Mouse (Mus musculus): ENCODE data around the gene Atox1. TPM values are rescaled to one million over a fixed set of nuclear protein-coding genes. Genes with fewer than 3 reads are reported as not detected.
A peak's percentile ranks its signal among the peaks of the same experiment; 100 is the strongest.

Atox1 gene
- polyA plus RNA-seq, 1 experiment from 2014 or later, result 402 TPM

DNA sequence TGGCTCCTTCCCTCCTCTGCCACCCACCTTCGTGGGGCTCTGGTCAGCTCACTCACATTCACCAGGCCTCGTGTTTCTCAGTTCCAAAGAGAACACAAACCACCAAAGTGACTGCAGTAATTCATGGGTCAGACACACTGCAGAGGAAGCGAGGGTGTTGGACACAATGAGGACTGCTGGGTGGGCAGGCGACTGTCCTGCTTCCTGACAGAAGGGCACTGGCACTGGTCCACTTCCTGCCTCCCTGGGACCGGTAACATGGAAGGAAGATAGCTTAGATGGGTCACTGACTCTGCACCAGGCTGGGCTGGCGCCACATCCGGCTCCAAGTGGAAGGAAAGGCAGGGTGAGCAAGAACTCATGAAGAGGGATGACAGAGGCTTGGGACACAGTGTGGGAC, 11.5 kb downstream of the Atox1 start:
- Histone ChIP-seq H3K36me3 (peaks cover 74% of the 10 kb centered on the region), H3K4me3 (replicated peaks) (no peak overlapping the region), H3K4me1 (peaks cover 14% of the 10 kb centered on the region), H3K9me3 (replicated peaks) (no peaks in the 10 kb centered on the region), H3K27me3 (no peaks in the 10 kb centered on the region), H3K4me2 (no peak overlapping the region), H3K9ac (no peak overlapping the region), H3K27ac (peak overlapping the region; percentile 61)
- whole genome bisulfite sequencing, result 39% methylated on average over 7 of the region's 7 CpGs
- ATAC-seq (replicated peaks; ENCODE audit: low FRiP score), result peak; percentile 42; the same call in 1 of the 2 replicates

DNA sequence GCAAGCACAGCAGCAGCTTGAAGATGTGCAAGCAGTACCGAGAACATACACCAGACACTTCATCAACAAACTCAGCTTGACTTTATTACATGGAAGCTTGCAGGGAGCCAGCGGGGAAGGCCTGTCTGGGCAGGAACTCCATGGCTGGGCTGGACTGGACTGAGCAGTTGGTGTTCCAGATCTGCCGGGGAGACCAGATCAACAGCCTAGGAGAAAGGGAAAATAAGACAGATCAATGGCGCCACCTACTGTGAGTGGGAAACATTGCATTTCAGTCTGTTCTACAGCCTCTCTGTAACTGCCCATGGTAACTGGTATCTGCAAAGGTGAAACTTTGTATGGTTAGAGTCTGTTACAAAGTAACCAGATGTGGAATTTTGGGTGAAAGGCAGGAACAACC, 14.5 kb downstream of the Atox1 start:
- H3K27ac ChIP-seq, result 0 out of 2 replicates have a peak overlapping the region, but pooled peaks have one; percentile 57
- no peaks in the 10 kb centered on the region for H3K9me3 ChIP-seq (replicated peaks)
- peaks cover 13% of the 10 kb centered on the region for H3K4me1 ChIP-seq
- no peak overlapping the region for H3K4me3 ChIP-seq (replicated peaks)
- peak; percentile 58 for ATAC-seq (replicated peaks; ENCODE audit: low FRiP score)
- no peak overlapping the region for H3K4me2 ChIP-seq
- WGBS, result 21% methylated on average over 4 of the region's 4 CpGs
- H3K9ac ChIP-seq, result no peak overlapping the region
- H3K27me3 ChIP-seq, result no peaks in the 10 kb centered on the region
- H3K36me3 ChIP-seq, result peaks cover 51% of the 10 kb centered on the region

DNA sequence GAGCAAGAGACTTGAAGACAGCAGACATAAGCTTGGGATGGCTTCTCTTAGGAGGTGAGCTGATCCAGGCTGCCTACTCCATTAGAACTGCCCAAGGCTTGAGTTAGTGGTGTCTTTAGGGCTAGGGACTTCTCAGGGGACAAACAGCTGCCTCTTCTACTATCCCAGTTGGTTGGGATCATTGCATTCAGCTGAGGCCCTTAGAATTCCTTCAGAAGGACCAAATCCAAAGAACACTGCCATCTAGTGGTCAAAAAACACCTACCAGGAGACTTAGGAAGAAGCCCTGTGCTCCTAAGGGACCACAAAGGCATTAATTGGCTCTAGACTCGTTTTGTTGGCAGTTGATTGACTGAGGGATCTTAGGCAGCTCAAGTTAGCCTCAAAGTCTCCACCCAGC, 16.3 kb downstream of the Atox1 start:
- Histone ChIP-seq H3K27me3 (no peaks in the 10 kb centered on the region), H3K27ac (no peak overlapping the region), H3K4me1 (peaks cover 13% of the 10 kb centered on the region), H3K9me3 (replicated peaks) (no peaks in the 10 kb centered on the region), H3K4me2 (no peak overlapping the region), H3K9ac (no peak overlapping the region), H3K4me3 (replicated peaks) (no peak overlapping the region), H3K36me3 (peaks cover 35% of the 10 kb centered on the region)
- 0% methylated on average over 1 of the region's 1 CpGs for WGBS
- no peak for ATAC-seq (replicated peaks; ENCODE audit: low FRiP score)

DNA sequence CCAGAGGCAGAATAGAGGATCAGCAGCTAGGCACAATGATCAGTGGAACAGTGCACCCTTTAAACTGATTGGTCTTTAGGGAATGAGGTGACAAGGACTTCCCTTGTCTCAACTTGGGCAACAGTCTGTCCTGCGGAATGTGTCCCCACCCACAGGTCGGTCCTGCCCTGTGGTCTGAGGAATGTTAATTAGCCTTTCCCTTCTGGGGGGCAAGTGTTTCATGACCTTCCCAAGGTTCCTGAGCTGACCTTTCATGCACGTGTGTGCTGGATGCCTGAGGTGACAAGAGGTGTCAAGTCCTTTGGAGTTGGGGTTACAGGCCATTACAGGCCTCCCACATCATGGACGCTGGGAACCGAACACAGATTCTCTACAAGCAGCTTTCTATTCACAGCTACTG, 21.3 kb downstream of the Atox1 start:
- peaks cover 7% of the 10 kb centered on the region; the same call in 1 of the 2 replicates for H3K4me1 ChIP-seq
- ATAC-seq (replicated peaks; ENCODE audit: low FRiP score), result no peak

DNA sequence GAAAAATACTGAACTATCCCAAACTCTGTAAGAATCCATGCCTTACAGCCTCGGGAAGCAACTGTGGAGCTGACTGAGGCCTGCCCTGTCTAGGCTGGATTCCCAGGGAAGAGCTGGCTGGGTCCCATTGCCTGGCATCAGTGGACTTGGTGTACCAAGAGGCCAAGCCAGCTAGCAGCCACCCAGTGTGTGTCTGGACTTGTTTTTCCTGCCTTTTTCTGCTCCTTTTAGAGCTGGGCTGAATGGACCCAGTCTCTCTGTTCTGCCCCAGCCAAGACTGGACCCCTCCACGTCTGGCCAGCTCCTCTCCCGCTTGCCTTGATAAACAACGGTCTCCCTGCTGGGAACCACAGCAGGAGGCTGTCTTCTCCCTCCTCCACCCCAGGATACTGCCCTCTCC, 23.0 kb downstream of the Atox1 start:
- no peaks in the 10 kb centered on the region for H3K27me3 ChIP-seq
- WGBS, result 38% methylated on average over 4 of the region's 4 CpGs
- no peak overlapping the region for H3K4me3 ChIP-seq (replicated peaks)
- no peaks in the 10 kb centered on the region for H3K9me3 ChIP-seq (replicated peaks)
- no peak overlapping the region for H3K4me2 ChIP-seq
- H3K4me1 ChIP-seq, result 0 out of 2 replicates have a peak, but pooled peaks cover 4% of the 10 kb centered on the region
- H3K36me3 ChIP-seq, result no peaks in the 10 kb centered on the region
- no peak overlapping the region for H3K27ac ChIP-seq
- no peak overlapping the region for H3K9ac ChIP-seq
- ATAC-seq (replicated peaks; ENCODE audit: low FRiP score), result no peak

More for the DNA sequence above, 21.3 kb downstream of the Atox1 start:
- no peaks in the 10 kb centered on the region for H3K36me3 ChIP-seq
- whole genome bisulfite sequencing, result 51% methylated on average over 5 of the region's 5 CpGs
- no peak overlapping the region for H3K27ac ChIP-seq
- H3K9me3 ChIP-seq (replicated peaks), result no peaks in the 10 kb centered on the region
- no peaks in the 10 kb centered on the region for H3K27me3 ChIP-seq
- H3K4me2 ChIP-seq, result no peak overlapping the region
- H3K9ac ChIP-seq, result no peak overlapping the region
- no peak overlapping the region for H3K4me3 ChIP-seq (replicated peaks)

DNA sequence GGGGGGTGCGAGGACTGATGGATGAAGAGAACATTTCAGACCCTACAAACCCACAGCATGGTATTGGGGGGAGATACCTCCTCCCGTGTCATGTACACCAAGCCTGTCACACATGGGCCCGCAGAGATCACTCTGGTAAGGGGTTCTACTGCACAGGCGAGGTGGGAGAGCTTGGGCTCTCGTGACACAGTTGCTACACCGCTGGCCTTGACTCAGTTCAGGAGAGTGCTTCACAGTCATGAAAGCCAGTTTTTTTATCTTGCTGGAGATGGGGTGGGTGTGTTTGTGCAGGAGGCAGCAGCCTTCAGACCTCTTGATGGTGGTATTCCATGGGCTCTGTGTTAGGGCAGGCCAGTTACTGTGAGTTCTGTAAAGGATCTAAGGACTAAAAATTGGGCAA, 24.9 kb downstream of the Atox1 start:
- no peaks in the 10 kb centered on the region for H3K36me3 ChIP-seq
- no peak overlapping the region for H3K4me2 ChIP-seq
- H3K9ac ChIP-seq, result no peak overlapping the region
- WGBS, result 87% methylated on average over 6 of the region's 6 CpGs
- no peak for ATAC-seq (replicated peaks; ENCODE audit: low FRiP score)
- H3K4me3 ChIP-seq (replicated peaks), result no peak overlapping the region
- H3K9me3 ChIP-seq (replicated peaks), result no peaks in the 10 kb centered on the region
- H3K4me1 ChIP-seq, result 0 out of 2 replicates have a peak, but pooled peaks cover 8% of the 10 kb centered on the region
- no peaks in the 10 kb centered on the region for H3K27me3 ChIP-seq
- no peak overlapping the region for H3K27ac ChIP-seq

DNA sequence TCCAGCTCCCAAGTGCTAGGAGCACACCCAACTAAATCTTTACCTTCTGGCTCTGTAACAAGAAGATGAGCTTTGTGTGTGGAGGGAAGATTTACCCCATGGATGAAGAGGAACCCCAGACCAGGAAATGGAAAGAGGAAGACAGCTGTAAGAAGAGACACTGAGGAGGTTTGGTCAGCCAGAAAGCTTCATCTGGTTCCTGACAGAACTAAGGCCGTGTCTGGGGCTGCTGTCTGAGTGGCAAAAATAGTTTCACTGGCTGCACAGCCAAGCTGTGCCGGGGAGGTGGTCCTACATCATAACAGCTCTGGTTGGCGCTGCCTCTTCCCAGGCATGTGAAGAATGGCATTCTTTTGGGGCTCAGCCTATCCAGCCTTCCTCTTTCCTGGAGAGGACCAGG, 28.1 kb downstream of the Atox1 start:
- Histone ChIP-seq H3K9ac (no peak overlapping the region), H3K4me2 (no peak overlapping the region), H3K27ac (peak overlapping the region; percentile 42; the same call in 1 of the 2 replicates), H3K36me3 (no peaks in the 10 kb centered on the region), H3K9me3 (replicated peaks) (no peaks in the 10 kb centered on the region), H3K27me3 (no peaks in the 10 kb centered on the region), H3K4me1 (peaks cover 16% of the 10 kb centered on the region), H3K4me3 (replicated peaks) (no peak overlapping the region)
- 36% methylated on average over 3 of the region's 3 CpGs for WGBS
- ATAC-seq (replicated peaks; ENCODE audit: low FRiP score), result no peak

DNA sequence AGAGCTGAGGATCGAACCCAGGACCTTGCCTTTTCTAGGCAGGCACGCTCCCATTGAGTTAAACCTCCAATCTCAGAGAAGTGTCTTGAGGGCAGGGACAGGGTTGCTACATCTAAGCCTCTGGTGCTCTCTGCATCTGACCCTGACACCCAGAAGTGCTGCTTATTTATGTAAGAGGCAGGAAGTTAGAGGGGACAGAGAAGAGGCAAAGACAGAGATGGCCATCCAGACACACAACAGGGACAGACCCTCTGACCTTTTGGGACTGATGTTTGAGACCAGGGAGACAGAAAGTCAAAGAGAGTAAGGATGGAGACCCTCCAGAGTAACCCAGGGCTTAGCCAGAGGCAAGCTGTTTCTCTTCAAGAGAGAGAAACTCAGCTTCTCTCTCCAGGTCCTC, 31.1 kb downstream of the Atox1 start:
- H3K4me1 ChIP-seq, result peaks cover 35% of the 10 kb centered on the region
- no peak overlapping the region for H3K4me2 ChIP-seq
- no peak overlapping the region for H3K4me3 ChIP-seq (replicated peaks)
- WGBS, result 90% methylated on average over 2 of the region's 2 CpGs
- no peak overlapping the region for H3K27ac ChIP-seq
- H3K36me3 ChIP-seq, result no peaks in the 10 kb centered on the region
- H3K9ac ChIP-seq, result no peak overlapping the region
- no peaks in the 10 kb centered on the region for H3K9me3 ChIP-seq (replicated peaks)
- H3K27me3 ChIP-seq, result no peaks in the 10 kb centered on the region
- no peak for ATAC-seq (replicated peaks; ENCODE audit: low FRiP score)

DNA sequence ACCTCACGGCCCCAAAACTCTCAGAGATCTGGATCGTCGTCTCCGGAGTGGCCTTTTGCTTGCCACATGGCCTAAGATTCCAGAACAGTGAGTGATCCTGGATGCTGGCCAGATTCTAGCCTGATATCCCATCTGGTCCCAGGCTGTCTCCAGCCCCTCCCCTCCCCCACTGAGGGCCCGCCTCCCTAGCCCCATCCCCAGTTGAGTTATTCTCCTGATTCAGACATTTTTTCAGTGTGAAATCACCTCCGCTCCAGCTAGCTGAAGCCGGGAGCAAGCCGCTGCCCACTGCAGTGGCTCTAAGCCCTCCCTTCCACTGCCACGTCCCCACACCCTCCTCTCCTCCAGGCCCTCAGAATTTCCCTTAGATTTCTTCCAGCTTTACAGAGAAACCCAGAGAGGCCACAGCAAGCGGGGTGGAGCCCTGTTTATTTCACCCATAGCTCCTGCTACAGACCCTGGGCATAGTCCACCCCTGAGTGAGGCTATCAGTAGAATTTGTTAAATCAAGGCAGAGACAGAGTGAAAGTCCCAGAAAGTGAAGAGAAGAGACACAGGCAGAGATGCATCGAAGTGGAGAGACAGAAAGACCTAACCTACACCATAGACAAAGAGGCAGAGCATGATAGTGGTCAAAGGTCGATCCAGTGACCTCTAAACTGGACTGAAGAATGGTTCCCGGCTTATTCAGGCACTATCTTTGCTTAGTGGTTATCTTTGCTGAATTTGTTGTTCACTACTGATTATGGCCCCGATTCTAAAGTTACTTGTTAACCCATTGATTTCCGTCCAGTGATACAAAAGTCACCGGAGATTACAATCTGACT, 32.6 kb downstream of the Atox1 start:
- peak; percentile 92 for ATAC-seq (replicated peaks; ENCODE audit: low FRiP score)
- H3K4me1 ChIP-seq, result peaks cover 50% of the 10 kb centered on the region
- peak overlapping the region; percentile 96 for H3K27ac ChIP-seq
- H3K4me2 ChIP-seq, result peak overlapping the region; percentile 21; the same call in 1 of the 2 replicates
- no peak overlapping the region for H3K4me3 ChIP-seq (replicated peaks)
- 29% methylated on average over 16 of the region's 16 CpGs for WGBS
- no peaks in the 10 kb centered on the region for H3K27me3 ChIP-seq
- H3K9ac ChIP-seq, result peak overlapping the region; percentile 18; the same call in 1 of the 2 replicates
- no peaks in the 10 kb centered on the region for H3K9me3 ChIP-seq (replicated peaks)
- H3K36me3 ChIP-seq, result no peaks in the 10 kb centered on the region

DNA sequence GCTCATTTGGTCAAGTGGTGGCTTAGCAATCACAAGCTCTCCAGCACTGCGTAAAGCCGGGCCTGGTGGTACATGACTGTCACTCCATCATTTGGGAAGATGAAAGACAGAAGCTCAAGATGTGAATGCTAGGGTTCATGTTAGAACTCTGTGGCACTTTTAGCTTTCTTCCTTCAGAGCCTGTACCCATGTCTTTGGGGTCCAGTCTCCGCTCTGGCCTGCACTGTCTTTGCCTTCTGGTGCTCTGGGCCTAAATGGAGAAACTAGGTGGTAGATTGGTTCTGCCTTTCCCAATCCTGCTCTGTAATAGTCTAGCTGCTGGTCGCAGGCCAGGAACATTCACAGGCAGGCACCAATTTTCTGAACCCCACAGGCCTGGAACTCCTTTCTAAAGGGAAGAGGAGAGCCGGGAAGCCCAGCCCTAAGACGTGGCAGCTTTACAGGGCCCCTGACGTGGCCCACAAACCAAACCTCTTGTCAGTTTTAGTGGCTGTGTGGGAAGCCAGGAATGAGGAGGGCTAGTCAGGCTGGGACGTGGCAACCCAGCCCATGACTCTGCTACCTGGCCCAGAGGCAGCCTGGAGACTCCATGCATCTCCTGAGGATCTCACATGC, 36.2 kb downstream of the Atox1 start:
- 75% methylated on average over 8 of the region's 8 CpGs for WGBS
- Histone ChIP-seq H3K4me3 (replicated peaks) (no peak overlapping the region), H3K4me1 (peaks cover 68% of the 10 kb centered on the region), H3K36me3 (no peaks in the 10 kb centered on the region), H3K4me2 (no peak overlapping the region), H3K9me3 (replicated peaks) (no peaks in the 10 kb centered on the region), H3K27ac (no peak overlapping the region), H3K27me3 (no peaks in the 10 kb centered on the region), H3K9ac (no peak overlapping the region)
- no peak for ATAC-seq (replicated peaks; ENCODE audit: low FRiP score)

DNA sequence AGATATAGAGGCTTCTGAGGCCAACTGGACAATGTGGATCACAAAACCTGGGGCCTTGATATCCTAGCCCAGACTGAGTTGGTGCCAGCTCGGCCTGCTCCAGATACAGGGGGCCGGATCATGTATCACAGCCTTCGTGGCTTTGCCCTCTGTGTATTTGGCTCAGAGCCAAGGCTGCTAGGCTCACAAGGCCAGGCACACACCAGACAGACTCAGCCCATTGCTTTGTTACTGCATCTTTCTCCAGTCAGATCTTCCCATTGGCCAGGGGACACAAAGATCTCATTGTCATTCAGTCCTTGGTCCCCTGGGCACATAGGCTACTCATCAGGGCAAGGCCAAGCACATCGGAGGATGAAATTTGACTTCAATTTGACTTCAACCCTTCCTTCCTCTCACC, 37.3 kb downstream of the Atox1 start:
- no peak overlapping the region for H3K9ac ChIP-seq
- no peak for ATAC-seq (replicated peaks; ENCODE audit: low FRiP score)
- H3K27ac ChIP-seq, result peak overlapping the region; percentile 59
- no peaks in the 10 kb centered on the region for H3K9me3 ChIP-seq (replicated peaks)
- peaks cover 76% of the 10 kb centered on the region for H3K4me1 ChIP-seq
- H3K27me3 ChIP-seq, result no peaks in the 10 kb centered on the region
- H3K36me3 ChIP-seq, result no peaks in the 10 kb centered on the region
- WGBS, result 19% methylated on average over 4 of the region's 4 CpGs
- H3K4me3 ChIP-seq (replicated peaks), result no peak overlapping the region
- H3K4me2 ChIP-seq, result no peak overlapping the region

DNA sequence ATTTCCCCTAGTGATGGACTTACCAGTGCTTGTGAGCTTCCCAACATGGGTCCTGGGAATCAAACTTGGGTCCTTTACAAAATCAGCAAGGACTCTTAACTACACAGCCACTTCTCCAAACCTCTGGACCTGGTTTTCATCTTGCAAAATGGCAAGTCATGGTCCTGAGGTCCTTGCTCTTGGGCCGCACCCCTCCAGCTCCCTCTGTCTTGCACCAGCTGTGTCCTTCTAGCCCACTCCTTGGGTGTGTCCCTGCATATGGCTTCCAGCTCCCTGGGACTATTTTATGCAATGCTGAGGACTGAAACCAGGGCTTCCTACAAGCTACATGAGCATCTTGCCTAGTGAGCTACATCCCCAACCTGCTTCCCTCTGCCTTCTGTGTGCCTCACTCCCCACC, 38.1 kb downstream of the Atox1 start, which contains the start of gene Sparc:
Sparc (minus strand) TSS at position 206 of the 400 bp plus-strand sequence.
- no peaks in the 10 kb centered on the region for H3K27me3 ChIP-seq
- H3K9ac ChIP-seq, result no peak within 1 kb of the TSS
- H3K4me3 ChIP-seq (replicated peaks), result no peak within 1 kb of the TSS
- WGBS, result 92% methylated on average over 1 of the region's 1 CpGs
- H3K4me1 ChIP-seq, result peaks cover 72% of the 10 kb centered on the region
- peak within 1 kb of the TSS; percentile 59 for H3K27ac ChIP-seq
- no peak within 1 kb of the TSS for H3K4me2 ChIP-seq
- H3K9me3 ChIP-seq (replicated peaks), result no peaks in the 10 kb centered on the region
- ATAC-seq (replicated peaks; ENCODE audit: low FRiP score), result no peak
- no peaks in the 10 kb centered on the region for H3K36me3 ChIP-seq
